Mouse (Mus musculus) lung, embryonic 14.5 days (tissue): Measurements from ENCODE around the gene Grm7. TPM values are rescaled to one million over a fixed set of nuclear protein-coding genes. Genes with fewer than 3 reads are reported as not detected.

Experiments used
- ATAC-seq: fragments of 200-750 bp; cut with Nextera tagmentation; 2 replicates; pipeline ENCODE4 v1.8.0; 2017; ENCODE audit warnings: mild to moderate bottlenecking, moderate TSS enrichment, moderate library complexity; ENCODE audit not compliant: insufficient read depth
- DNase-seq: peaks from one replicate; pipeline ENCODE4 v3.0.0-alpha.2; 2015
- H3K27ac ChIP-seq: fragments of 300-500 bp; sonication (generic); 2 replicates; pipeline ENCODE4 v1.5.1; 2014; ENCODE audit warnings: low read depth, mild to moderate bottlenecking, moderate library complexity
- H3K27me3 ChIP-seq: fragments of 300-500 bp; sonication (generic); 2 replicates; pipeline ENCODE4 v1.6.1; 2014; ENCODE audit warnings: low read length, control low read depth; ENCODE audit not compliant: insufficient read depth
- H3K36me3 ChIP-seq: fragments of 300-500 bp; sonication (generic); 2 replicates; pipeline ENCODE4 v1.6.1; 2014; ENCODE audit warnings: control low read depth; ENCODE audit not compliant: insufficient read depth
- H3K4me1 ChIP-seq: fragments of 300-500 bp; sonication (generic); 2 replicates; pipeline ENCODE4 v1.6.1; 2014; ENCODE audit warnings: antibody characterized with exemption, control low read depth; ENCODE audit not compliant: insufficient read depth
- H3K4me2 ChIP-seq: fragments of 300-500 bp; sonication (generic); 2 replicates; pipeline ENCODE4 v1.6.1; 2014; ENCODE audit warnings: mild to moderate bottlenecking
- H3K4me3 ChIP-seq: fragments of 300-500 bp; sonication (generic); 2 replicates; pipeline ENCODE4 v1.5.1; 2014; ENCODE audit warnings: low read depth, low read length
- H3K9ac ChIP-seq: fragments of 300-500 bp; sonication (generic); 2 replicates; pipeline ENCODE4 v1.6.1; 2014
- H3K9me3 ChIP-seq: fragments of 300-500 bp; sonication (generic); 2 replicates; pipeline ENCODE4 v1.6.1; 2016; ENCODE audit warnings: low read depth, low read length, control low read depth
- CTCF ChIP-seq: IDR thresholded peaks from 2 replicates; pipeline ENCODE4 v1.5.1; 2016; ENCODE audit warnings: antibody characterized with exemption, low read depth
- WGBS: fragments of 180-500 bp; shearing (Covaris S2); extraction: QIAGEN DNeasy Blood & Tissue Kit; methylation state at CpG from one replicate; pipeline ENCODE4 v1.1.7; 2014; 5-methylcytosine and 5-hydroxymethylcytosine counted together
- polyA plus RNA-seq: library from polyadenylated mRNA; unstranded; fragments of >200 nt; fragmentation: Nextera tagmentation; extraction: Ambion mirVana; gene quantifications from 2 replicates; pipeline ENCODE4 v1.2.1, GENCODE M21; 2014

The Grm7 gene
- polyA plus RNA-seq, 1 experiment from 2014 or later = not detected

GRCm38 (mm10) chr6:111610396-111610795, 965.0 kb downstream of the Grm7 start:
- H3K9ac ChIP-seq = no peak overlapping the region
- no peak overlapping the region for H3K4me2 ChIP-seq
- WGBS = 78% methylated on average over 3 of the region's 3 CpGs
- no peaks in the 10 kb centered on the region for H3K27me3 ChIP-seq
- ATAC-seq = no peak
- no peak for TF ChIP-seq CTCF
- H3K36me3 ChIP-seq = no peaks in the 10 kb centered on the region
- no peak overlapping the region for H3K27ac ChIP-seq
- DNase-seq = no peak
- no peaks in the 10 kb centered on the region for H3K4me1 ChIP-seq
- no peak overlapping the region for H3K4me3 ChIP-seq
- no peaks in the 10 kb centered on the region for H3K9me3 ChIP-seq

- Histone ChIP-seq H3K36me3 (no peaks in the 10 kb centered on the region), H3K27me3 (no peaks in the 10 kb centered on the region), H3K9me3 (no peaks in the 10 kb centered on the region), H3K27ac (no peak overlapping the region), H3K4me1 (no peaks in the 10 kb centered on the region), H3K4me3 (no peak overlapping the region), H3K9ac (no peak overlapping the region), H3K4me2 (no peak overlapping the region)
- ATAC-seq (no peak), DNase-seq (peak; percentile 18)
- TF ChIP-seq CTCF = no peak
These were observed 968.5 kb downstream of the Grm7 start for GRCm38 (mm10) chr6:111613834-111614233.
